Mouse (Mus musculus) Patski (cell line): ENCODE measurements around the gene Fgf23. TPM values are rescaled to one million over a fixed set of nuclear protein-coding genes. Genes with fewer than 3 reads are reported as not detected.

Experiments
- ATAC-seq: fragments of 100-300 bp; one replicate; pipeline ENCODE4 v1.8.0; 2021
- CTCF ChIA-PET: fragments of 350-600 bp; sonication (Branson Sonifier 250); formaldehyde crosslinking; loops from one replicate; lab custom pipeline; 2022; ENCODE audit warnings: inconsistent platforms; lab: Charles Lee
- POLR2A ChIA-PET: fragments of 350-600 bp; sonication (Branson Sonifier 250); formaldehyde crosslinking; loops from one replicate; lab custom pipeline; 2022; ENCODE audit warnings: antibody characterized with exemption, inconsistent platforms; lab: Charles Lee
- DNase-seq: peaks from one replicate; pipeline ENCODE4 v3.0.0-alpha.2; 2011; ENCODE audit warnings: low read depth, low spot score
- H3K27me3 ChIP-seq: fragments of 371-371 bp; one replicate; pipeline ENCODE4 v1.5.1; 2021
- CTCF ChIP-seq: fragments of 100-300 bp; IDR thresholded peaks from one replicate; pipeline ENCODE4 v1.5.1; 2021
- in situ Hi-C: fragments of 300-500 bp; cut with MboI; formaldehyde crosslinking; loops from 3 replicates; pipeline ENCODE4 v1.11.1; 2018; ENCODE audit warnings: low pct_unique_long_range_greater_than_20kb, mixed read lengths
- polyA plus RNA-seq: library from polyadenylated mRNA; unstranded; gene quantifications from one replicate; pipeline ENCODE4 v1.2.3, GENCODE M21; 2021

Gene Fgf23
- polyA plus RNA-seq, 1 experiment from 2014 or later: 0.08 TPM

GRCm38 (mm10) chr6:127081820-127082219 is 9.1 kb downstream of the Fgf23 start:
- DNase-seq: no peak

GRCm38 (mm10) chr6:127086739-127087138 is 14.0 kb downstream of the Fgf23 start:
- DNase-seq: peak; percentile 57
- ATAC-seq: peak; percentile 82
- in situ Hi-C loops: loop anchor here (5.0 to 10.0 kb wide), 2 partner anchors 139 to 282 kb away; no protein-coding TSS in a partner anchor
- no peaks in the 10 kb centered on the region for H3K27me3 ChIP-seq
- CTCF ChIA-PET: interaction anchor here (0.6 to 1.4 kb wide), 8 partner anchors 113 to 141 kb away, joined by 3 to 11 read pairs (median 5); no protein-coding TSS in a partner anchor
- POLR2A ChIA-PET: interaction anchor here (0.8 kb wide), 1 partner anchor 132 kb away, joined by 3 read pairs; no protein-coding TSS in a partner anchor
- TF ChIP-seq CTCF: peak; percentile 77

More at GRCm38 (mm10) chr6:127081820-127082219, 9.1 kb downstream of the Fgf23 start:
- CTCF ChIA-PET: interaction anchor here (1.3 to 2.7 kb wide), 3 partner anchors 11 to 137 kb away, joined by 4 to 15 read pairs (median 5); no protein-coding TSS in a partner anchor
- TF ChIP-seq CTCF: no peak
- no peak for ATAC-seq
- H3K27me3 ChIP-seq: no peaks in the 10 kb centered on the region
- POLR2A ChIA-PET: interaction anchor here (0.6 kb wide), 1 partner anchor 1370 kb away, joined by 3 read pairs; no protein-coding TSS in a partner anchor
- in situ Hi-C loops: loop anchor here (10.0 kb wide), 1 partner anchor 277 kb away; no protein-coding TSS in a partner anchor

- no peak for DNase-seq
- in situ Hi-C loops: no loop called here
- CTCF ChIA-PET: interaction anchor here (0.7 to 2.0 kb wide), 9 partner anchors 9 to 155 kb away, joined by 3 to 11 read pairs (median 5); partner anchors contain the start of genes D6Wsu163e and Rad51ap1
- POLR2A ChIA-PET: no interaction called here
- no peaks in the 10 kb centered on the region for H3K27me3 ChIP-seq
- ATAC-seq: peak; percentile 31
- TF ChIP-seq CTCF: peak; percentile 73
These were observed 21.9 kb downstream of the Fgf23 start for GRCm38 (mm10) chr6:127094565-127094964.

- ATAC-seq: no peak
These were observed 31.0 kb downstream of the Fgf23 start for GRCm38 (mm10) chr6:127103506-127104275.

GRCm38 (mm10) chr6:127104396-127105029 is 31.8 kb downstream of the Fgf23 start:
- H3K27me3 ChIP-seq: no peaks in the 10 kb centered on the region
- TF ChIP-seq CTCF: no peak
- DNase-seq (no peak), ATAC-seq (no peak)
- CTCF ChIA-PET: interaction anchor here (0.8 to 1.5 kb wide), 5 partner anchors 10 to 168 kb away, joined by 3 to 7 read pairs (median 3); no protein-coding TSS in a partner anchor
- in situ Hi-C loops: no loop called here
- POLR2A ChIA-PET: no interaction called here

More at GRCm38 (mm10) chr6:127103506-127104275, 31.0 kb downstream of the Fgf23 start:
- CTCF ChIA-PET: interaction anchor here (0.8 to 1.3 kb wide), 4 partner anchors 9 to 168 kb away, joined by 3 to 7 read pairs (median 3); no protein-coding TSS in a partner anchor
- no peak for TF ChIP-seq CTCF
- in situ Hi-C loops: no loop called here
- no peaks in the 10 kb centered on the region for H3K27me3 ChIP-seq
- POLR2A ChIA-PET: no interaction called here
- DNase-seq: no peak

GRCm38 (mm10) chr6:127105107-127105506 is 32.4 kb downstream of the Fgf23 start:
- peak; percentile 64 for TF ChIP-seq CTCF
- no peaks in the 10 kb centered on the region for H3K27me3 ChIP-seq
- ATAC-seq (no peak), DNase-seq (no peak)
- CTCF ChIA-PET: interaction anchor here (0.8 to 1.6 kb wide), 7 partner anchors 10 to 158 kb away, joined by 3 to 11 read pairs (median 3); no protein-coding TSS in a partner anchor
- in situ Hi-C loops: no loop called here
- POLR2A ChIA-PET: no interaction called here

GRCm38 (mm10) chr6:127106189-127106588 is 33.5 kb downstream of the Fgf23 start:
- CTCF ChIA-PET: interaction anchor here (0.8 to 1.6 kb wide), 4 partner anchors 12 to 149 kb away, joined by 3 to 11 read pairs (median 3); no protein-coding TSS in a partner anchor
- no peak for TF ChIP-seq CTCF
- no peak for ATAC-seq
- no peaks in the 10 kb centered on the region for H3K27me3 ChIP-seq
- in situ Hi-C loops: no loop called here
- DNase-seq: no peak
- POLR2A ChIA-PET: no interaction called here

- no peak for TF ChIP-seq CTCF
- no peak for DNase-seq
- ChIA-PET POLR2A (no interaction called here), CTCF (interaction anchor here (1.6 kb wide), 1 partner anchor 12 kb away, joined by 11 read pairs; no protein-coding TSS in a partner anchor)
- no peaks in the 10 kb centered on the region for H3K27me3 ChIP-seq
- ATAC-seq: no peak
- in situ Hi-C loops: no loop called here
These were observed 34.0 kb downstream of the Fgf23 start for GRCm38 (mm10) chr6:127106726-127107125.

- ChIA-PET CTCF (no interaction called here), POLR2A (no interaction called here)
These were observed 34.7 kb downstream of the Fgf23 start for GRCm38 (mm10) chr6:127107413-127107812.

GRCm38 (mm10) chr6:127108368-127109060 is 35.8 kb downstream of the Fgf23 start:
- DNase-seq (no peak), ATAC-seq (no peak)
- no peak for TF ChIP-seq CTCF
- H3K27me3 ChIP-seq: no peaks in the 10 kb centered on the region
- in situ Hi-C loops: no loop called here
- ChIA-PET CTCF (interaction anchor here (1.0 kb wide), 1 partner anchor 15 kb away, joined by 3 read pairs; no protein-coding TSS in a partner anchor), POLR2A (no interaction called here)

More at GRCm38 (mm10) chr6:127107413-127107812, 34.7 kb downstream of the Fgf23 start:
- H3K27me3 ChIP-seq: no peaks in the 10 kb centered on the region
- DNase-seq (no peak), ATAC-seq (no peak)
- in situ Hi-C loops: no loop called here
- no peak for TF ChIP-seq CTCF
